Mouse (Mus musculus): Measurements from ENCODE around the gene Arsb. TPM values are rescaled to one million over a fixed set of nuclear protein-coding genes. Genes with fewer than 3 reads are reported as not detected.

The Arsb gene
- polyA plus RNA-seq, 1 experiment from 2014 or later = 4.6 TPM

- H3K27ac ChIP-seq = no peak overlapping the region
- no peaks in the 10 kb centered on the region for H3K36me3 ChIP-seq (ENCODE audit: poor library complexity, severe bottlenecking)
- H3K4me1 ChIP-seq = no peaks in the 10 kb centered on the region
- H3K9ac ChIP-seq = no peak overlapping the region
- H3K27me3 ChIP-seq = no peaks in the 10 kb centered on the region
- no peak for ATAC-seq
- no peak overlapping the region for H3K4me3 ChIP-seq
- no peaks in the 10 kb centered on the region for H3K9me3 ChIP-seq (replicated peaks)
- H3K4me2 ChIP-seq = no peak overlapping the region
- 72% methylated on average over 14 of the region's 14 CpGs for WGBS
Observed at GRCm38 (mm10) chr13:93852419-93853138, 81.1 kb downstream of the Arsb start.

DNA sequence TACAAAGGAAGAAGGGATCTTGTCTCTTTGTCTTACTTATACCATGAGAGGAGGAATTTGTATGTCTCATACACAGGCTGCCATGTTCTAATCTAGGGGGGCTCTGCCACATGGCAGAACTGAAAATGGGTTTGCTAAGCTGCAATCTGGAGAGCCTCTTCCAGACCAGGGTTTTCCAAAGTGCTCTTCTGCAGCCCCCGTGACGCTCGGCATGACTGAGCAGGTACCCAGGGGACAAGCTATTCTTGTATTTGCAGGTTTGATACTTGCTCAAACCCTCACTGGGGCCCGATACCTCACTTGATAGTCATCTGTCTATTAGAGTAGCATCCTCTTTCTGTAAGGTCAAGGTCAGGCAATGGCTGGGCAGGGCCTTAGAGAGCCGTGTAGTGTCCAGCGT, 82.3 kb downstream of the Arsb start:
- H3K27me3 ChIP-seq = no peaks in the 10 kb centered on the region
- H3K9ac ChIP-seq = no peak overlapping the region
- WGBS = 93% methylated on average over 6 of the region's 6 CpGs
- H3K27ac ChIP-seq = no peak overlapping the region
- no peaks in the 10 kb centered on the region for H3K36me3 ChIP-seq (ENCODE audit: poor library complexity, severe bottlenecking)
- H3K9me3 ChIP-seq (replicated peaks) = no peaks in the 10 kb centered on the region
- no peaks in the 10 kb centered on the region for H3K4me1 ChIP-seq
- H3K4me2 ChIP-seq = no peak overlapping the region
- no peak overlapping the region for H3K4me3 ChIP-seq
- no peak for ATAC-seq

DNA sequence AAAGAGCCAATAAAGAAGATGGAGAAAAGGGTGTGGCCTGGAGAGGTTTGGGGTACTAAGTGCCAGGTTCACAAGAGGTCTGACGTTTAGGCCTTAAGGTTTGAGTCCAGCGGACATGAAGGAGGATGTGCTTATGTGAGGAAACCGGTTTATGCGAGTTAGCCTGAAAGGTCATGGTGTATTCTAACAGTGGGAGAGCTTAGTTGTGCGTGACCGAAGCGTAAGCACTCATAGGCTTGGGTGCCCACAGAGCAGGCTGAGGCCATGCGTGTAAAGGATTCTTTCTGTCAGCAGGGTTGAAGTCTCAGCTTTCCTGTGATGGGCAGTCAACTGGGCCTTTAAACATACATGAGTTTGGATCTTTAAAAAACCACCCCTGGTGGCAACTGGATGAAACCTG, 82.9 kb downstream of the Arsb start:
- Histone ChIP-seq H3K4me3 (no peak overlapping the region), H3K4me1 (no peaks in the 10 kb centered on the region), H3K9me3 (replicated peaks) (no peaks in the 10 kb centered on the region), H3K4me2 (no peak overlapping the region), H3K27ac (no peak overlapping the region), H3K36me3 (ENCODE audit: poor library complexity, severe bottlenecking) (no peaks in the 10 kb centered on the region), H3K27me3 (no peaks in the 10 kb centered on the region), H3K9ac (no peak overlapping the region)
- ATAC-seq = no peak
- WGBS = 89% methylated on average over 8 of the region's 8 CpGs

GRCm38 (mm10) chr13:93854966-93855562, 83.6 kb downstream of the Arsb start:
- whole genome bisulfite sequencing = 91% methylated on average over 3 of the region's 3 CpGs
- H3K27ac ChIP-seq = no peak overlapping the region

GRCm38 (mm10) chr13:93855701-93856183, 84.3 kb downstream of the Arsb start:
- no peaks in the 10 kb centered on the region for H3K9me3 ChIP-seq (replicated peaks)
- no peak for ATAC-seq
- no peak overlapping the region for H3K9ac ChIP-seq
- no peaks in the 10 kb centered on the region for H3K27me3 ChIP-seq
- H3K4me3 ChIP-seq = no peak overlapping the region
- no peaks in the 10 kb centered on the region for H3K4me1 ChIP-seq
- no peak overlapping the region for H3K4me2 ChIP-seq
- no peaks in the 10 kb centered on the region for H3K36me3 ChIP-seq (ENCODE audit: poor library complexity, severe bottlenecking)
- H3K27ac ChIP-seq = no peak overlapping the region
- 45% methylated on average over 11 of the region's 11 CpGs for WGBS

More at GRCm38 (mm10) chr13:93854966-93855562, 83.6 kb downstream of the Arsb start:
- Histone ChIP-seq H3K4me1 (no peaks in the 10 kb centered on the region), H3K4me2 (no peak overlapping the region), H3K27me3 (no peaks in the 10 kb centered on the region), H3K4me3 (no peak overlapping the region), H3K9ac (no peak overlapping the region), H3K36me3 (ENCODE audit: poor library complexity, severe bottlenecking) (no peaks in the 10 kb centered on the region), H3K9me3 (replicated peaks) (no peaks in the 10 kb centered on the region)
- ATAC-seq = no peak

GRCm38 (mm10) chr13:93861211-93861610, 89.8 kb downstream of the Arsb start:
- WGBS = 90% methylated on average over 2 of the region's 2 CpGs
- Histone ChIP-seq H3K27me3 (no peaks in the 10 kb centered on the region), H3K4me3 (no peak overlapping the region), H3K9me3 (replicated peaks) (no peaks in the 10 kb centered on the region), H3K4me1 (no peaks in the 10 kb centered on the region), H3K27ac (no peak overlapping the region), H3K4me2 (no peak overlapping the region), H3K36me3 (ENCODE audit: poor library complexity, severe bottlenecking) (no peaks in the 10 kb centered on the region), H3K9ac (no peak overlapping the region)
- ATAC-seq = no peak

DNA sequence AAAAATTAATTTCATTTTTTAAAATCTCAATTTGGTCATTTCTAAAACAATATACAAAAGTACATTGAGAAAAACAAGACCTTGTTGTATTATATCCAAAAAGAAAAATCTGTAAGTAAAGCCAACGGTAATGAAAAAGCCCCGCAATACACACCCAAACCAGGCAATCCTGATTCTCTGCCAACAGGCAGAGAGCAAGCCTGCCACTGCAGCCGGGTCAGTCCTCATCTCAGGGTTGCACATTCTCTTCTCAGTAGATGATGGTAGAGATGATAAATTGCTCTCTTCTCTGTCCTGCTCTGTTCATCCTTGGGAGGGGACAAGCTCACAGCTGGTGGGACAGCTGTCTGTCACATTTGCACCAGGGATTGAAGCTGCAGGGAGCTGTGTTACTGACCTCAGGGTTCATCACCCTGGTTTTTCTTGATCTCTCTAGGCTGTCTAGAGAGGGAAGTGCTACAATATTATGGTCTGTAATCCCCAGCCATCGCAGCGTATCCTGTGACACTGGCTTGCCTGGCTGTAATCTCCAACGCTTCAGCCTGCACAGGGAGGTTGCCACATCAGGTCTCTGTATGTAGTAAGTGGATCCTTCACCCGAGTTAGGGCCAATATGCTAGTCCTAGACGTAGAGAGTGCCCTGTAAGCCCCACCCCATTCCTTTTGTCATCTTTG, 92.8 kb downstream of the Arsb start:
- Histone ChIP-seq H3K36me3 (ENCODE audit: poor library complexity, severe bottlenecking) (0 out of 2 replicates have a peak, but pooled peaks cover 3% of the 10 kb centered on the region), H3K27ac (no peak overlapping the region), H3K9me3 (replicated peaks) (no peaks in the 10 kb centered on the region), H3K4me3 (no peak overlapping the region), H3K27me3 (no peaks in the 10 kb centered on the region), H3K4me2 (no peak overlapping the region), H3K9ac (no peak overlapping the region), H3K4me1 (no peaks in the 10 kb centered on the region)
- 70% methylated on average over 8 of the region's 8 CpGs for WGBS
- no peak for ATAC-seq

GRCm38 (mm10) chr13:93866638-93867037, 95.2 kb downstream of the Arsb start:
- no peak overlapping the region for H3K27ac ChIP-seq
- 0 out of 2 replicates have a peak, but pooled peaks have one; percentile 8 for ATAC-seq

DNA sequence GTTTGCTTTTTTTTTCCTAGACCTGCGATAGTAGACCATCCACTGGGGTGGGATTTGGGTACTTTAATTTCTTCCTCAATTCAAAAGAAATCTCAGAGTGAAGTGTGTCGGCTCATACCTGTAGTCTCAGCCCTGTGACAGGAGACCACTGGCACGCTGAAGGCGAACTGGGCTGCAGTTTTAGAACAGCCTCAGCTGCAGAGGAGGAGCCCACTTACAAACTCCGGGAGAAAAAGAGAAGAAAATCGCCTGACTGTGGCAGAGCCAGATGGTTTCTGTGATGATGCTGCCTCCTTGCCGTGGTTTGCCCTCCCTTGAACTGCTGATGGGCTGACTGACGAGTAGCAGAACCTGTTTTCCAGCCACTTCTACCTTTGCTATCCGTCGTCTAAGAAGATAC, 100.3 kb downstream of the Arsb start:
- no peak overlapping the region for H3K27ac ChIP-seq
- 89% methylated on average over 10 of the region's 10 CpGs for WGBS
- H3K4me3 ChIP-seq = no peak overlapping the region
- no peak for ATAC-seq
- H3K4me2 ChIP-seq = no peak overlapping the region
- no peaks in the 10 kb centered on the region for H3K27me3 ChIP-seq
- no peaks in the 10 kb centered on the region for H3K9me3 ChIP-seq (replicated peaks)
- no peak overlapping the region for H3K9ac ChIP-seq
- no peaks in the 10 kb centered on the region for H3K4me1 ChIP-seq
- 0 out of 2 replicates have a peak, but pooled peaks cover 3% of the 10 kb centered on the region for H3K36me3 ChIP-seq (ENCODE audit: poor library complexity, severe bottlenecking)

More at GRCm38 (mm10) chr13:93866638-93867037, 95.2 kb downstream of the Arsb start:
- no peak overlapping the region for H3K4me3 ChIP-seq
- no peak overlapping the region for H3K4me2 ChIP-seq
- no peak overlapping the region for H3K9ac ChIP-seq
- H3K36me3 ChIP-seq (ENCODE audit: poor library complexity, severe bottlenecking) = 0 out of 2 replicates have a peak, but pooled peaks cover 3% of the 10 kb centered on the region
- H3K27me3 ChIP-seq = no peaks in the 10 kb centered on the region
- WGBS = 70% methylated on average over 5 of the region's 5 CpGs
- H3K4me1 ChIP-seq = no peaks in the 10 kb centered on the region
- H3K9me3 ChIP-seq (replicated peaks) = no peaks in the 10 kb centered on the region

DNA sequence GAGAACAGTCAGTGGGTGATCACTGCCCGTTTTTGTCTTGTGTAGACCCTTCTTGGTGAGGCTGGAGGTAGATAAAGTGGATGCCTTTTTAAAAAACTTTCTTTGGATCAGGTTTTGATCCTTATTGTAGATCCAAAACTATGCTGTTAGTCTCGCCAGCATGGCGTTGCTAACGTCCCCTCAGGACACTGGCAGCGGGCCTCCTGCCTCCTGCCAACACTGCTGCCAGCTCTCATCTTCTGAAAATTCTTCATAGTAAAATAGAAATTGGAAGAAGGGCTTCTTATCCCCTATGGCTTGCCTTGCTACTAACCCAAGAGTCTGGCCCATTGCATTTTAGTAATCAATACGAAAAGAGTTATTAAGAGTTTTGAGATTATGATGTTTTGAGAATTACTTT, 101.2 kb downstream of the Arsb start:
- Histone ChIP-seq H3K27me3 (no peaks in the 10 kb centered on the region), H3K9me3 (replicated peaks) (no peaks in the 10 kb centered on the region), H3K4me3 (no peak overlapping the region), H3K36me3 (ENCODE audit: poor library complexity, severe bottlenecking) (0 out of 2 replicates have a peak, but pooled peaks cover 3% of the 10 kb centered on the region), H3K27ac (no peak overlapping the region), H3K9ac (no peak overlapping the region), H3K4me2 (no peak overlapping the region), H3K4me1 (no peaks in the 10 kb centered on the region)
- ATAC-seq = no peak
- WGBS = 85% methylated on average over 6 of the region's 6 CpGs

DNA sequence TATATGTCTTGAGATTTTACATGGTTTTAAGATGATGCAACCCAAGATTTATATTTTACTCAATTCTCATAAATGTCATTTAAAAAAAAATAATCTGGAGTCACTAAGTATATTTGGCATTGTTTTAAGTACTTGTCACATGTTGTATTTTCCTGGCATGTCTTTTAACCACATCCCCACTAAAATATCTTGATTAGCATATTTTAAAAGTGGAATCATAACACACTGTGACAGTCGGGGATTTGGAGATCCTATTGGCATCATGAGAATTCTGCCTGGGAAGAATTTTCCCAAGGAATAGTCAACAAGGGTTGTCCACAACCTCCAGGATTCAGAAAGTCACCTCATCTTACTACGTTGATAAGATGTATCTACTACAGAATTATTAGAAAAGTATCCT, 106.5 kb downstream of the Arsb start:
- no peak overlapping the region for H3K4me2 ChIP-seq
- peaks cover under 1% of the 10 kb centered on the region; the same call in 1 of the 2 replicates for H3K4me1 ChIP-seq
- WGBS = 91% methylated on average over 2 of the region's 2 CpGs
- no peaks in the 10 kb centered on the region for H3K27me3 ChIP-seq
- no peak overlapping the region for H3K4me3 ChIP-seq
- H3K9ac ChIP-seq = no peak overlapping the region
- ATAC-seq = no peak
- no peak overlapping the region for H3K27ac ChIP-seq
- no peaks in the 10 kb centered on the region for H3K36me3 ChIP-seq (ENCODE audit: poor library complexity, severe bottlenecking)
- H3K9me3 ChIP-seq (replicated peaks) = no peaks in the 10 kb centered on the region

GRCm38 (mm10) chr13:93879426-93879825, 108.0 kb downstream of the Arsb start:
- 89% methylated on average over 5 of the region's 5 CpGs for WGBS

More at GRCm38 (mm10) chr13:93879426-93879825, 108.0 kb downstream of the Arsb start:
- H3K9ac ChIP-seq = no peak overlapping the region
- H3K27me3 ChIP-seq = no peaks in the 10 kb centered on the region
- no peak overlapping the region for H3K27ac ChIP-seq
- no peak overlapping the region for H3K4me2 ChIP-seq
- no peaks in the 10 kb centered on the region for H3K36me3 ChIP-seq (ENCODE audit: poor library complexity, severe bottlenecking)
- peaks cover 6% of the 10 kb centered on the region for H3K4me1 ChIP-seq
- H3K9me3 ChIP-seq (replicated peaks) = no peaks in the 10 kb centered on the region
- H3K4me3 ChIP-seq = no peak overlapping the region
- ATAC-seq = no peak
